Mouse (Mus musculus): ENCODE results near the gene Lhfpl2.

GRCm38 (mm10) chr13:94122703-94123592 is 65.4 kb downstream of the Lhfpl2 start:
- TF ChIP-seq CTCF (IDR thresholded peaks at IDR 0.05; ENCODE audit: borderline replicate concordance, insufficient read depth, low read depth, low read length) (no peak), POLR2A (IDR thresholded peaks at IDR 0.05; ENCODE audit: borderline replicate concordance, insufficient read depth, low read length) (no peak)
